Mouse (Mus musculus): Measurements from ENCODE around the gene Gm10521.

DNA sequence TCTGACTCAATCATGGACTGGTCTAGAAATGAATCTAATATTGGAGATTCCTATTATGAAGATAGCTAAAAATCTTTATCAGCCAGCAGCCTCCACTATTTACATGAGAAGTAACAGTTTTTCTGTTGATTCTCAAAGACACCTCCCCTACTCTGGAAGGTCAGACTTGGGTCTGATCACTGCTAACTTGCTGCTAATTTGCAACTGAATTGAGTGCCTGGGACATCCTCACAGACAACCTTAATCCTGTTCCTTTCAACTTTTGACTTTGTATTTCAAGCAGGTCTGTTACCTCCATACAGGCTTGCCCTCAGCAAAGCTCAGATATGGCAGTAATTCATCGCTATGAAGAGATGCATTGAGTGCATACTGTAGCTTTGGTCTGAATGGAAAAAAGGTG lies 8.5 kb downstream of the Gm10521 start:
- no peak for TF ChIP-seq ZNF384 (IDR thresholded peaks at IDR 0.05; ENCODE audit: low read depth, low read length)
- TF ChIP-seq MAFK (IDR thresholded peaks at IDR 0.05; ENCODE audit: insufficient read depth, low read depth, low read length) = no peak
- no peak for TF ChIP-seq ZC3H11A (IDR thresholded peaks at IDR 0.05; ENCODE audit: borderline replicate concordance, low read depth, low read length)

Data from ES-E14 (cell line).